Mouse (Mus musculus): ENCODE measurements at regions not wholly inside any gene's neighbourhood (a gene's known extent, or its start where the extent isn't known, plus 50 kb on each side); places are given as distances from the start of the nearest gene placed in this dataset.

- Histone ChIP-seq H3K4me1 (ENCODE audit: control insufficient read depth in 1 of 2, insufficient read depth in 2 of 2, low read length in 2 of 2) (no peaks in the 10 kb centered on the region), H3K79me2 (ENCODE audit: control insufficient read depth, insufficient read depth, low read length, poor library complexity) (no peaks in the 10 kb centered on the region), H3K27me3 (ENCODE audit: control insufficient read depth in 1 of 2, insufficient read depth in 2 of 2, low read length in 2 of 2) (0 out of 4 replicates have a peak, but pooled peaks cover 0 to 2% of the 10 kb centered on the region in 2 experiments), H3K4me3 (ENCODE audit: control insufficient read depth in 1 of 2, insufficient read depth in 1 of 2, low read depth in 2 of 2, low read length in 2 of 2) (no peak overlapping the region), H3K27ac (ENCODE audit: control insufficient read depth, low read depth, low read length) (no peak overlapping the region), H3K36me3 (ENCODE audit: control insufficient read depth in 1 of 2, insufficient read depth in 2 of 2, low read length in 2 of 2) (no peaks in the 10 kb centered on the region), H3K9me3 (replicated peaks; ENCODE audit: insufficient read depth, low read length) (no peaks in the 10 kb centered on the region), H3K9ac (ENCODE audit: control insufficient read depth, low read depth, low read length, poor library complexity, severe bottlenecking) (no peak overlapping the region)
- no peak for DNase-seq (ENCODE audit: low read depth, low spot score)
- no peak for TF ChIP-seq UBTF (IDR thresholded peaks at IDR 0.05; ENCODE audit: borderline replicate concordance, insufficient read depth, low read depth, low read length)
- no peak for TF ChIP-seq MXI1 (IDR thresholded peaks at IDR 0.05; ENCODE audit: low read depth, low read length)
- TF ChIP-seq GABPA (IDR thresholded peaks at IDR 0.05; ENCODE audit: low read depth, low read length), result no peak
- TF ChIP-seq MAZ (IDR thresholded peaks at IDR 0.05; ENCODE audit: low read depth, low read length), result no peak
- no peak for TF ChIP-seq SIN3A (IDR thresholded peaks at IDR 0.05; ENCODE audit: low read length)
- no peak for TF ChIP-seq USF1 (IDR thresholded peaks at IDR 0.05; ENCODE audit: low read depth, low read length)
- TF ChIP-seq E2F4 (IDR thresholded peaks at IDR 0.05; ENCODE audit: borderline replicate concordance, low read depth, low read length), result no peak
These were observed 51.2 kb upstream of the Lclat1 start for GRCm38 (mm10) chr17:73056616-73057015.

Measured in MEL (cell line).